Mouse (Mus musculus) E14TG2a.4 (cell line): ENCODE measurements around the gene Kank2.

ENCODE experiments used
- H3K27me3 ChIP-seq: 2 replicates; pipeline ENCODE4 v1.6.1; 2014; ENCODE audit warnings: low read length, control low read depth; ENCODE audit not compliant: insufficient read depth
- H3K36me3 ChIP-seq: 2 replicates; pipeline ENCODE4 v1.6.1; 2014; ENCODE audit warnings: low read length, control low read depth; ENCODE audit not compliant: insufficient read depth
- H3K4me1 ChIP-seq: replicated peaks from 2 replicates; pipeline ENCODE4 v1.6.1; 2014; ENCODE audit warnings: low read depth, low read length, control low read depth
- H3K4me3 ChIP-seq: replicated peaks from 2 replicates; pipeline ENCODE4 v1.5.1; 2014; ENCODE audit warnings: mild to moderate bottlenecking, low read length
- H3K9me3 ChIP-seq: 2 replicates; pipeline ENCODE4 v1.6.1; 2014; ENCODE audit warnings: low read length, control low read depth
- CTCF ChIP-seq: conservative IDR thresholded peaks from 2 replicates; pipeline ENCODE4 v1.5.1; 2014; ENCODE audit warnings: low read length
- NANOG ChIP-seq: IDR thresholded peaks from 2 replicates; pipeline ENCODE4 v1.6.1; 2014; ENCODE audit warnings: borderline replicate concordance, low read length, mixed read lengths
- POU5F1 ChIP-seq: IDR thresholded peaks from 2 replicates; pipeline ENCODE4 v1.6.1; 2014; ENCODE audit warnings: low read length, borderline replicate concordance

The Kank2 gene

GRCm38 (mm10) chr9:21754003-21754402 lies 44.5 kb downstream of the Kank2 start:
- TF ChIP-seq CTCF (no peak), POU5F1 (no peak), NANOG (no peak)
- peaks cover 94% of the 10 kb centered on the region for H3K4me1 ChIP-seq
- H3K4me3 ChIP-seq: no peak overlapping the region
- peaks cover 76% of the 10 kb centered on the region for H3K36me3 ChIP-seq
- no peaks in the 10 kb centered on the region for H3K27me3 ChIP-seq
- no peaks in the 10 kb centered on the region for H3K9me3 ChIP-seq

DNA sequence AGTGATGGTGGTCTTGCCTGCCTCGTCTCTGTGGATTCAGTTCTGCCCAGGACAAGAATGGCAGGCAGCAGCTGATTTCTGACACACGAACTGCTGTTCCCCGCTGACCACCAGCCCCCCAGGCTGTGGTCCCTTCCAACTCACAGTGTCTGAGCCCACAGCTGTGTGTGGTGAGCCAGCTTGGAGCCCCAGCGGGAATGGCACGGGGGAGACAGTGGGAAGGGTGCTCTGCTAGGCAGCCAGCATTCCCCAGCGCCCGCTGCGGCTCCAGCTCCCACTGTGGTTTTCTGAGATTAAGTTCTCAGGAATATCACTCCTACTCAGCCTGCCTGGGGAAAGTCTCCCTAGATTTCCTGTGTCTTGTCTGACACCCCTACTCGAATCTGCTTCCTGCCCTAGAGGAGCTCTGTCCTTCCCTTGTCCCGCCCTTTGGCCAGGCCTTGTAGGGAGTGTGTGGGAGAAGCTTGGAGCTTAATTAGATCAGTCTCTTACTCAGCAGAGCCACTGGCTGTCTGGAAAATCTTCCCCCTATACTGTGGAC lies 46.2 kb downstream of the Kank2 start:
- Histone ChIP-seq H3K36me3 (peaks cover 76% of the 10 kb centered on the region), H3K27me3 (no peaks in the 10 kb centered on the region), H3K9me3 (no peaks in the 10 kb centered on the region), H3K4me3 (peak overlapping the region; percentile 30), H3K4me1 (peaks cover 86% of the 10 kb centered on the region)
- no peak for TF ChIP-seq NANOG
- no peak for TF ChIP-seq POU5F1
- no peak for TF ChIP-seq CTCF

GRCm38 (mm10) chr9:21751347-21751746 lies 47.2 kb downstream of the Kank2 start:
- Histone ChIP-seq H3K9me3 (no peaks in the 10 kb centered on the region), H3K27me3 (no peaks in the 10 kb centered on the region), H3K36me3 (peaks cover 76% of the 10 kb centered on the region), H3K4me1 (peaks cover 82% of the 10 kb centered on the region), H3K4me3 (no peak overlapping the region)
- TF ChIP-seq NANOG (no peak), POU5F1 (no peak), CTCF (no peak)

GRCm38 (mm10) chr9:21750370-21750769 lies 48.2 kb downstream of the Kank2 start:
- H3K9me3 ChIP-seq: no peaks in the 10 kb centered on the region
- peaks cover 75% of the 10 kb centered on the region for H3K4me1 ChIP-seq
- H3K36me3 ChIP-seq: peaks cover 76% of the 10 kb centered on the region
- H3K4me3 ChIP-seq: 0 out of 2 replicates have a peak overlapping the region, but pooled peaks have one; percentile 4
- TF ChIP-seq NANOG (no peak), POU5F1 (no peak), CTCF (no peak)
- H3K27me3 ChIP-seq: no peaks in the 10 kb centered on the region

- Histone ChIP-seq H3K9me3 (no peaks in the 10 kb centered on the region), H3K4me3 (no peak overlapping the region), H3K36me3 (peaks cover 76% of the 10 kb centered on the region), H3K4me1 (peaks cover 68% of the 10 kb centered on the region), H3K27me3 (no peaks in the 10 kb centered on the region)
- TF ChIP-seq CTCF (no peak), POU5F1 (no peak), NANOG (no peak)
Observed at GRCm38 (mm10) chr9:21749382-21750118, 49.0 kb downstream of the Kank2 start.

GRCm38 (mm10) chr9:21748491-21748890 lies 50.1 kb downstream of the Kank2 start:
- Histone ChIP-seq H3K4me1 (peaks cover 57% of the 10 kb centered on the region), H3K27me3 (no peaks in the 10 kb centered on the region), H3K36me3 (peaks cover 76% of the 10 kb centered on the region), H3K4me3 (no peak overlapping the region), H3K9me3 (no peaks in the 10 kb centered on the region)
- TF ChIP-seq CTCF (no peak), NANOG (no peak), POU5F1 (no peak)

- Histone ChIP-seq H3K9me3 (no peaks in the 10 kb centered on the region), H3K4me1 (peaks cover 54% of the 10 kb centered on the region), H3K4me3 (no peak overlapping the region), H3K27me3 (no peaks in the 10 kb centered on the region), H3K36me3 (peaks cover 78% of the 10 kb centered on the region)
- no peak for TF ChIP-seq CTCF
- no peak for TF ChIP-seq POU5F1
- no peak for TF ChIP-seq NANOG
Observed at GRCm38 (mm10) chr9:21748033-21748432, 50.5 kb downstream of the Kank2 start.

DNA sequence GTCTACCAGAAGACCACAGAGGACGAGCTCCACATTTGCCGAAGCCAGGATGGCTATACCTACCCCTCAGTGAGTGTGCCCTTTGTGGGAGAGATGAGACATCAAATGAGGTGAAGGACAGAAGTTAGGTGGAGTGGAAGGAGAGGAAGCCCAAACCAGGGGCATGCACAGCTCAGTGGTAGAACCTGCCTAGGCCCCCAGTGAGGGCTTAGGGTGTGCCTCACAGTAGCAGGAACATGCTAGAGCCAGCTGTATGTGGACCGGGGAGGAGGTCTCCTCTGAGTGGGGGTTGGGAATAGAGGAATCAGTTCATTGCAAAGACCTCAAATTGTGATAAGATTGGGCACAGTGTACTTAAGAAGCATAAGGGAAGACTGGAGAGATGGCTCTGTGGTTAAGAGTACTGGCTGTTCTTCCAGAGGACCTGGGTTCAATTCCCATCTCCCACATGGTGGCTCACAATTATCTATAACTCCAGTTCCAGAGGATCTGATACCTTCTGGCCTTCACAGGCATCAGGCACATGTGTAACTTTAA lies 51.2 kb downstream of the Kank2 start:
- Histone ChIP-seq H3K9me3 (no peaks in the 10 kb centered on the region), H3K36me3 (peaks cover 85% of the 10 kb centered on the region), H3K27me3 (no peaks in the 10 kb centered on the region), H3K4me3 (no peak overlapping the region), H3K4me1 (peaks cover 48% of the 10 kb centered on the region)
- TF ChIP-seq CTCF (no peak), NANOG (no peak), POU5F1 (no peak)

- H3K9me3 ChIP-seq: no peaks in the 10 kb centered on the region
Observed at GRCm38 (mm10) chr9:21741514-21741913, 57.0 kb downstream of the Kank2 start.

More at GRCm38 (mm10) chr9:21741514-21741913, 57.0 kb downstream of the Kank2 start:
- peaks cover 97% of the 10 kb centered on the region for H3K36me3 ChIP-seq
- TF ChIP-seq NANOG (no peak), CTCF (no peak)
- peaks cover 27% of the 10 kb centered on the region for H3K4me1 ChIP-seq
- no peak overlapping the region for H3K4me3 ChIP-seq
- H3K27me3 ChIP-seq: no peaks in the 10 kb centered on the region
